Mouse (Mus musculus): ENCODE measurements around the gene Dync1h1.
A peak's percentile ranks its signal among the peaks of the same experiment; 100 is the strongest.
"Not testable (repeated sequence)": the region's sequence is repeated elsewhere in the genome, so short reads cannot be mapped to it uniquely, and the experiment has no call there.

Dync1h1 gene

DNA sequence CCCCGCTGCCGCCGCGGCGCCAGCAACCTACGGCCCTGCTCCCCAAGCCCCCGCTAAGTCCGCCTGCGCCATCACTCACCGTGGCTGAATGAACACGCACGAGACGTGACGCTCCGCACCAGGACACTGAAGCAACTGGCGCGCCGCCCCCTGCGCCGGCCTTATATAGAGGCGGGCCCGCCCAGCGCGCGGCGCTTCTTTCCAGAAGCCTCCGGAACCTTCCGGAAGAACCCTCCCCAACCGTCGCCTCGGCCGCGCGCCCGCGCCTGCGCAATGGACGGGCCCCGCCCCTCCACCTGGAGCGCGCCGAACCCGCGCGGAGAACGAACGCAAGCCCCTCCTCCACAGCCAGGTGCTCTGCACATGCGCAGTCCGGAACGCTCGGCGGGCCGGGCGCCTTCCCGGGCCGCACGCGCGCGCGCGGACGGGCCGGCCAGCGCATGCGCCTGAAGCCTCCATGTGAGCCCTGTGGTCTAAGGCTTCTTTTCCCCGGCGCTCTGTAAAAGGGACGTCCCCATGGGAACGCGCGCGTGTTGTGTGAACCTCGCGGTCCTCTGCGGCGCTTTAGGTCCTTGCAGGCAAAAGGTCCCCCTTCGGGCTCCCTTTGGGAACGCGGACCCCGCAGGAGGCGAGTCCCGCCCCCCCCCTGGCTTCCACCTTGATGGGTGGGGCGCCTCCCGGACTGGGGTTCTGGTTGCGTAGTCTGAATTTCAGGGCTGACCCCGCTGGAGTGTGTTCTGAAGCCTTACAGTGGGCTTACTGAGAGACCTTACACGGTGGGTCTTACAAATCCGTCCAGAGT lies 95.1 kb downstream of the Dync1h1 start:
- DNase-seq (ENCODE audit: low spot score): peak; percentile 96

DNA sequence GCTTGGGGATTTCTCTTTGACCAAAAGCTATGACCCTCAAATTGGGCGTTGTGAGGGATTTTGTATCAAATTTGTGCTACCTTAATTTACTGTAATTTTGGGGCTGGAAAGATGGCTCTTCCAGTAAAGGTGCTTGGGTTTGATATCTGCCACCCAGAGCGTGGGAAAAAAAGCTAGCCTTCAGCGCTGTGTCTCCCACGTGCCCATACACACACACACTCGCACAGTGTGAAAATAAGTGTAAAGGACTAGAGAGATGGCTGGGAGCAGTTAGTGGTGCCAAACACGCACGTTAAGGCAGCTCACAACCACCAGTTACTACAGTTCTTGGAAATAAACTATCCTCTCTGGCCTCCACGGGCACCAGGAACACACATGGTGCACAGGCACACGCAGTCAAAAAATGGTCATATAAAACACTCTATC lies 95.7 kb downstream of the Dync1h1 start:
- no peak for DNase-seq (ENCODE audit: low spot score)

GRCm38 (mm10) chr12:110697457-110697856 lies 96.2 kb downstream of the Dync1h1 start:
- DNase-seq (ENCODE audit: low spot score): no peak

DNA sequence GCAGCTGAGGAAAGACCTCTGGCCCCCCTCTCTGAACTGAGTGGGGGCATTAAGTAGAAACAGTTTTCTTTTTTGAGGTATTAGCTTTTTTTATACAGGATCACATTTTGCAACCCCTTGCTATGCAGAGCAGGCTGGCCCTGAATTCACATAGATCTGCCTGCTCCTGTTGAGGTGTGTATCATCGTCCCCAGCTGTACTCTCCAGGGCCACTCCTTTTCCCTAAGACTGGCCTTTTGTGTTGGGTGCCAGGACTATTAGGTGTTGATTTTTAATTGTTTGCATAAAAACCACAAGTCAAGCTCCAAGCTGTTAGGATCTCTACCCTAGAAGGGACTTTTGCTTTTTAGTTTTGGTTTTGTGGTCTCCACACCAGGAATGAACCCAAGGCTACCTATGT lies 96.8 kb downstream of the Dync1h1 start:
- DNase-seq (ENCODE audit: low spot score): no peak

- DNase-seq (ENCODE audit: low spot score): no peak
Measured at GRCm38 (mm10) chr12:110698523-110699170, 97.4 kb downstream of the Dync1h1 start.

GRCm38 (mm10) chr12:110699171-110699547 lies 97.9 kb downstream of the Dync1h1 start:
- DNase-seq (ENCODE audit: low spot score): no peak

GRCm38 (mm10) chr12:110700730-110701129 lies 99.5 kb downstream of the Dync1h1 start:
- DNase-seq (ENCODE audit: low spot score): no peak

DNA sequence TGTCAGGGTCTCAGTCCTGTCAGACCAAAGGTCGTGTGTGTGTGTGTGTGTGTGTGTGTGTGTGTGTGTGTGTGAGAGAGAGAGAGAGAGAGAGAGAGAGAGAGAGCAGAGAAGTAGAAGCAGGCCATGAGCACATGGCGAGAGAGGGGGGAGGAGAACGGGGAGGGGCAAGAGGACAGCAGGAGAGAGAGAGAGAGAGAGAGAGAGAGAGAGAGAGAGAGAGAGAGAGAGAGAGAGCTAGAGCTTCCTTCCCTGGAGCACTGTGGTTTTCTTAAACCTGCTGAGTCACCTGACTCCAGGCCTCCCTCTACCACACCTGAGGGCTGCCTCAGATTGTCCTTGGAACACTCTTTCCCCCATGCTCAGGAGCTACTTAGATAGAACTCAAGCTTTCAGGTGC lies 100.1 kb downstream of the Dync1h1 start:
- not testable (repeated sequence) for DNase-seq (ENCODE audit: low spot score)

DNA sequence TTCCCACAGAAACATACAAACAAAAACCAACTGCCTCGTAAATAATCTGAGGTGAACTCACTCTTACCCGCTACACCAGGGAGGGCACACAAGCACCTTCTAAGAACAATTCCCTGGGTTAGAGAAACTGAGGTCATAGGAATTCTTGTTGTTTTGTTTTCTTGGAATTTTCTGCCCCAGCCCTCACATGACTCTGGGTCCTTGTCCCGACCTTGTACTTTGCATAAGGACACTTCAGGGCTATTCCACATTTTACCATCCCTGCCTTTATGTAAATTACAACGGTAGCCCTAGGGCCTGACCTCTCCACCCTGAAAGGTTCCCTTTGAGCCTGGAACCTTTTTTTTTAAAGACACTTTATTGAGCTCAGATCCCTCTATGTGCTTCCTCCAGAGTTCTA lies 101.3 kb downstream of the Dync1h1 start, which contains the start of gene Hsp90aa1:
Hsp90aa1 (minus strand) TSS at position 173 of the 400 bp plus-strand sequence.
- no peak for DNase-seq (ENCODE audit: low spot score)

GRCm38 (mm10) chr12:110703008-110703471 lies 101.8 kb downstream of the Dync1h1 start:
- DNase-seq (ENCODE audit: low spot score): peak; percentile 93

- no peak for DNase-seq (ENCODE audit: low spot score)
Measured at GRCm38 (mm10) chr12:110703682-110704081, 102.4 kb downstream of the Dync1h1 start.

GRCm38 (mm10) chr12:110705419-110705818 lies 104.2 kb downstream of the Dync1h1 start:
- DNase-seq (ENCODE audit: low spot score): not testable (repeated sequence)

- DNase-seq (ENCODE audit: low spot score): peak; percentile 84
Measured at GRCm38 (mm10) chr12:110706337-110707231, 105.3 kb downstream of the Dync1h1 start.

GRCm38 (mm10) chr12:110707451-110707850 lies 106.2 kb downstream of the Dync1h1 start:
- DNase-seq (ENCODE audit: low spot score): no peak

DNA sequence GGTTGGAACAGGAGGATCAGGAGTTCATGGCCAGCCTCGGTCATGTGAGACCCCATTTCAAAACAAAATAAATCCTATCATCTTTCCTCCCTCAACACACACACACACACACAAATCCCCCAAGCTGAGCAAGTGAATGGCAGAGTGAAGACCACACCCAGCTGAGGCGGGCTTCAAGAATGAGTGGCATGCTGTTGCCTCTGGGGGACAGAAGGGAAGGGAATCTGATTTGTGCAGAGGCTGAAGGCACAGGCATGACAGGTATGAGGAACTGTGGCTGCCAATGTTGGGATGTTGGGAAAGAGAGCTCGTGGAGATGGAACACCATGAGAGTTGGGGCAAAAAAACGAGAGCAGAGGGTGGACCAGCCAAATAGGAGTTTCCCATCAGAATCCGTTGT lies 110.0 kb downstream of the Dync1h1 start:
- DNase-seq (ENCODE audit: low spot score): no peak

- no peak for DNase-seq (ENCODE audit: low spot score)
Measured at GRCm38 (mm10) chr12:110713784-110714183, 112.5 kb downstream of the Dync1h1 start.

DNA sequence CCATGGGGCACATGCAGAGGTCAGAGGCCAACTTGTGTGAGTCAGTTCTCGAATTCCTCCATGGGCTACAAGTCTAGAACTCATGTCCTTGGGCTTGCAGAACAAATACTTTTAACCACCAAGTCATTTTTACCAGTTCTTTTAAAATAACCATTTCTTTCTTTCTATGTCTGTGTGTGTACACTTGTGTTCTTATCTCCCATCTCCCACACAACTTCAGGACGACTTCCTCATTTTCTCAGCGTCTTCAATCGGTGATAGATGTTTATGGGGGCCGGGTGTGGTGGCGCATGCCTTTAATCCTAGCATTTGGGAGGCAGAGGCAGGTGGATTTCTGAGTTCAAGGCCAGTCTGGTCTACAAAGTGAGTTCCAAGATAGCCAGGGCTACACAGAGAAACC lies 113.0 kb downstream of the Dync1h1 start:
- no peak for DNase-seq (ENCODE audit: low spot score)

GRCm38 (mm10) chr12:110716004-110716403 lies 114.8 kb downstream of the Dync1h1 start:
- DNase-seq (ENCODE audit: low spot score): peak; percentile 66

All from embryo, embryonic 10 days (tissue).